Mouse (Mus musculus) liver, postnatal 0 days (tissue): ENCODE measurements around the gene C3.

Experiments used
- CTCF ChIP-seq: sonication (generic); IDR thresholded peaks from 2 replicates; pipeline ENCODE4 v1.5.1; 2016; ENCODE audit warnings: antibody characterized with exemption, low read depth
- EP300 ChIP-seq: IDR thresholded peaks from 2 replicates; pipeline ENCODE4 v1.6.1; 2016; ENCODE audit warnings: antibody characterized with exemption, low read depth, mild to moderate bottlenecking

DNA sequence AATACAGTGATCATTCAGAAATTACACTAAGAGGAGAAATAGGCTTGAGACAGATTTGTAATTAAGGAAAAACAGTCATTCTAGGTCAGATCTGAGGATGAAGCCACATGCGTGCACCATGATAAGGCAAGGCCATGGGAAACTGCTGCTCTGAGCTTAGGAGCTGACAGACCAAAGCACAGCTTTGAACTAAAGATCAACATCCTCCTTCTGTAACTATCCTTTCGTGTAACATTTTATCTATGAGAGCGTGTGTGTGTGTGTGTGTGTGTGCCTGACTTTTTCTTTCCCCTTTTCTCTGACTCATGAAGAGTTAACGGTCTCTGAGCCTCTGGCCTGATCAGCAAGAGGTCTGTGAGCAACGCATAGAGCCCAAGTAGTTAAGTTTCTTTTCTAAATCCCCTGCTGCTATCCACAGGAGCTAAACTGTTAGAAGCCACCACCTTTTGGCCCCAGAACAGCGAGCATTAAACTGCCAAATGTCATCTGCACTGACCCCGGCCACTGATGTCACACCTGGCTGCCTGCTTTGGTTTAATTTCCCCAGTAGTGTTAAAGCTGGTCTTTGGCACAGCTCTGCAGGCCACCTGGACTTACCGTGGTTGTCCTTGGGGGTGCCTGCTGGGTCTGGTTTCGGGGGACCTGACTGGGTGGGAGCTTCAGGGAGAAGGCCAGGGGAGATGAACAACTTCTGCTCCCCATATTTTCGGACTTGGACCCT lies 15.9 kb upstream of the C3 start:
- TF ChIP-seq CTCF: no peak
- TF ChIP-seq EP300: no peak
